Mouse (Mus musculus): ENCODE data around the gene Ssbp4. TPM values are rescaled to one million over a fixed set of nuclear protein-coding genes. Genes with fewer than 3 reads are reported as not detected.

Gene Ssbp4
- total and polyA plus RNA-seq, 3 experiments: 84.9 to 212 TPM; not detected in 1

GRCm38 (mm10) chr8:70643019-70643418 lies 34.3 kb upstream of the Ssbp4 start:
- H3K4me1 ChIP-seq (ENCODE audit: control insufficient read depth in 1 of 2, insufficient read depth in 2 of 2, low read length in 2 of 2): peaks cover 6 to 9% of the 10 kb centered on the region in 2 experiments; a peak in 3 of 4 replicates
- H3K36me3 ChIP-seq (ENCODE audit: control insufficient read depth in 1 of 2, insufficient read depth in 2 of 2, low read length in 2 of 2): peaks cover 0 to 5% of the 10 kb centered on the region in 2 experiments; a peak in 1 of 4 replicates
- no peak overlapping the region for H3K27ac ChIP-seq (ENCODE audit: control insufficient read depth, low read depth, low read length)
- DNase-seq (ENCODE audit: low read depth, low spot score): no peak
- H3K79me2 ChIP-seq (ENCODE audit: control insufficient read depth, insufficient read depth, low read length, poor library complexity): no peaks in the 10 kb centered on the region
- no peak overlapping the region for H3K9ac ChIP-seq (ENCODE audit: control insufficient read depth, low read depth, low read length, poor library complexity, severe bottlenecking)
- no peaks in the 10 kb centered on the region for H3K9me3 ChIP-seq (replicated peaks; ENCODE audit: insufficient read depth, low read length)
- H3K27me3 ChIP-seq (ENCODE audit: control insufficient read depth in 1 of 2, insufficient read depth in 2 of 2, low read length in 2 of 2): no peaks in the 10 kb centered on the region
- TF ChIP-seq BHLHE40 (IDR thresholded peaks at IDR 0.05; ENCODE audit: borderline replicate concordance, low read depth, low read length): no peak
- no peak for TF ChIP-seq CHD1 (IDR thresholded peaks at IDR 0.05; ENCODE audit: low read depth, low read length)
- TF ChIP-seq MEF2A (IDR thresholded peaks at IDR 0.05; ENCODE audit: extremely low read depth, insufficient replicate concordance, low read depth, low read length, poor library complexity, severe bottlenecking): no peak
- TF ChIP-seq RAD21 (IDR thresholded peaks at IDR 0.05; ENCODE audit: low read depth, low read length): no peak
- TF ChIP-seq RCOR1 (IDR thresholded peaks at IDR 0.05; ENCODE audit: low read depth, low read length): no peak
- no peak for TF ChIP-seq EP300 (IDR thresholded peaks at IDR 0.05; ENCODE audit: low read depth in 1 of 2, low read length in 2 of 2)
- no peak for TF ChIP-seq USF1 (IDR thresholded peaks at IDR 0.05; ENCODE audit: low read depth, low read length)
- TF ChIP-seq CHD2 (IDR thresholded peaks at IDR 0.05; ENCODE audit: low read length): no peak
- TF ChIP-seq JUND (IDR thresholded peaks at IDR 0.05; ENCODE audit: low read depth, low read length): no peak
- TF ChIP-seq ZKSCAN1 (IDR thresholded peaks at IDR 0.05; ENCODE audit: low read depth, low read length): no peak
- TF ChIP-seq POLR2AphosphoS5 (IDR thresholded peaks at IDR 0.05; ENCODE audit: borderline replicate concordance, low read depth, low read length): no peak
- TF ChIP-seq MYB (IDR thresholded peaks at IDR 0.05; ENCODE audit: low read depth, low read length): no peak
- no peak for TF ChIP-seq NELFE (IDR thresholded peaks at IDR 0.05; ENCODE audit: low read depth, low read length)
- TF ChIP-seq MAFK (IDR thresholded peaks at IDR 0.05; ENCODE audit: borderline replicate concordance, low read depth, low read length): no peak
- no peak for TF ChIP-seq E2F4 (IDR thresholded peaks at IDR 0.05; ENCODE audit: borderline replicate concordance, low read depth, low read length)
- TF ChIP-seq SIN3A (IDR thresholded peaks at IDR 0.05; ENCODE audit: low read length): no peak
- H3K4me3 ChIP-seq (ENCODE audit: control insufficient read depth in 1 of 2, insufficient read depth in 1 of 2, low read depth in 2 of 2, low read length in 2 of 2): no peak overlapping the region

- no peak for DNase-seq (ENCODE audit: low read depth, low spot score)
- Histone ChIP-seq H3K9ac (ENCODE audit: control insufficient read depth, low read depth, low read length, poor library complexity, severe bottlenecking) (no peak overlapping the region), H3K9me3 (replicated peaks; ENCODE audit: insufficient read depth, low read length) (no peaks in the 10 kb centered on the region), H3K4me1 (ENCODE audit: control insufficient read depth in 1 of 2, insufficient read depth in 2 of 2, low read length in 2 of 2) (peaks cover 10 to 13% of the 10 kb centered on the region in 2 experiments), H3K4me3 (ENCODE audit: control insufficient read depth in 1 of 2, insufficient read depth in 1 of 2, low read depth in 2 of 2, low read length in 2 of 2) (no peak overlapping the region), H3K27ac (ENCODE audit: control insufficient read depth, low read depth, low read length) (no peak overlapping the region), H3K79me2 (ENCODE audit: control insufficient read depth, insufficient read depth, low read length, poor library complexity) (no peaks in the 10 kb centered on the region), H3K27me3 (ENCODE audit: control insufficient read depth in 1 of 2, insufficient read depth in 2 of 2, low read length in 2 of 2) (no peaks in the 10 kb centered on the region), H3K36me3 (ENCODE audit: control insufficient read depth in 1 of 2, insufficient read depth in 2 of 2, low read length in 2 of 2) (0 out of 4 replicates have a peak, but pooled peaks cover 0 to 6% of the 10 kb centered on the region in 2 experiments)
- TF ChIP-seq RAD21 (IDR thresholded peaks at IDR 0.05; ENCODE audit: low read depth, low read length) (no peak), ZKSCAN1 (IDR thresholded peaks at IDR 0.05; ENCODE audit: low read depth, low read length) (no peak), NRF1 (IDR thresholded peaks at IDR 0.05; ENCODE audit: insufficient read depth, low read depth, low read length, poor library complexity, severe bottlenecking) (no peak), POLR2AphosphoS5 (IDR thresholded peaks at IDR 0.05; ENCODE audit: borderline replicate concordance, low read depth, low read length) (no peak), HCFC1 (IDR thresholded peaks at IDR 0.05; ENCODE audit: low read depth, low read length) (no peak), EP300 (IDR thresholded peaks at IDR 0.05; ENCODE audit: low read depth in 1 of 2, low read length in 2 of 2) (no peak), GABPA (IDR thresholded peaks at IDR 0.05; ENCODE audit: low read depth, low read length) (no peak), E2F4 (IDR thresholded peaks at IDR 0.05; ENCODE audit: borderline replicate concordance, low read depth, low read length) (no peak), MEF2A (IDR thresholded peaks at IDR 0.05; ENCODE audit: extremely low read depth, insufficient replicate concordance, low read depth, low read length, poor library complexity, severe bottlenecking) (no peak), POLR2A (IDR thresholded peaks at IDR 0.05; ENCODE audit: control insufficient read depth in 1 of 2, insufficient read depth in 1 of 2, low read depth in 1 of 2, low read length in 2 of 2, poor library complexity in 1 of 2) (no peak), SMC3 (IDR thresholded peaks at IDR 0.05; ENCODE audit: low read depth, low read length) (no peak), TCF12 (IDR thresholded peaks at IDR 0.05; ENCODE audit: low read depth, low read length) (no peak), UBTF (IDR thresholded peaks at IDR 0.05; ENCODE audit: borderline replicate concordance, insufficient read depth, low read depth, low read length) (no peak), CHD2 (IDR thresholded peaks at IDR 0.05; ENCODE audit: low read length) (no peak), ETS1 (IDR thresholded peaks at IDR 0.05; ENCODE audit: low read depth, low read length) (no peak), ZMIZ1 (IDR thresholded peaks at IDR 0.05; ENCODE audit: low read depth, low read length) (no peak), TBP (IDR thresholded peaks at IDR 0.05; ENCODE audit: low read depth, low read length) (no peak), MAZ (IDR thresholded peaks at IDR 0.05; ENCODE audit: low read depth, low read length) (no peak), ZNF384 (IDR thresholded peaks at IDR 0.05; ENCODE audit: low read depth, low read length) (no peak)
Observed at GRCm38 (mm10) chr8:70638752-70639151, 30.1 kb upstream of the Ssbp4 start.

All from MEL (cell line).